Mouse (Mus musculus) ES-Bruce4 (cell line): Measurements from ENCODE around the gene Fam169b. TPM values are rescaled to one million over a fixed set of nuclear protein-coding genes. Genes with fewer than 3 reads are reported as not detected.
"Not testable (repeated sequence)": the region's sequence is repeated elsewhere in the genome, so short reads cannot be mapped to it uniquely, and the experiment has no call there.

Experiments used
- H3K27ac ChIP-seq: 2 replicates; pipeline ENCODE4 v1.5.1; 2012; ENCODE audit warnings: low read length, inconsistent platforms; ENCODE audit not compliant: insufficient read depth
- H3K27me3 ChIP-seq: 2 replicates; pipeline ENCODE4 v1.6.1; 2012; ENCODE audit warnings: mild to moderate bottlenecking, low read length, inconsistent platforms; ENCODE audit not compliant: control insufficient read depth, poor library complexity, insufficient read depth, severe bottlenecking
- H3K36me3 ChIP-seq: 2 replicates; pipeline ENCODE4 v1.6.1; 2012; ENCODE audit warnings: inconsistent platforms, mild to moderate bottlenecking, low read length, moderate library complexity; ENCODE audit not compliant: control insufficient read depth, poor library complexity, insufficient read depth, severe bottlenecking
- H3K4me1 ChIP-seq: one replicate; pipeline ENCODE4 v1.8.1; 2011; ENCODE audit warnings: low read length; ENCODE audit not compliant: control insufficient read depth, insufficient read depth
- H3K4me3 ChIP-seq: 2 replicates; pipeline ENCODE4 v1.5.1; 2011; ENCODE audit warnings: low read depth, mild to moderate bottlenecking, low read length
- H3K9ac ChIP-seq: 2 replicates; pipeline ENCODE4 v1.6.1; 2012; ENCODE audit warnings: low read depth, mild to moderate bottlenecking, inconsistent platforms; ENCODE audit not compliant: poor library complexity, severe bottlenecking
- H3K9me3 ChIP-seq: replicated peaks from 2 replicates; pipeline ENCODE4 v1.6.1; 2012; ENCODE audit warnings: mild to moderate bottlenecking, low read length, inconsistent platforms; ENCODE audit not compliant: control insufficient read depth, poor library complexity, insufficient read depth, severe bottlenecking
- CTCF ChIP-seq: IDR thresholded peaks from one replicate; pipeline ENCODE4 v1.8.1; 2011; ENCODE audit warnings: low read depth, low read length
- EP300 ChIP-seq: IDR thresholded peaks from 2 replicates; pipeline ENCODE4 v1.6.1; 2011; ENCODE audit warnings: low read depth, low read length; ENCODE audit not compliant: insufficient read depth
- POLR2A ChIP-seq: IDR thresholded peaks from one replicate; pipeline ENCODE4 v1.8.1; 2011; ENCODE audit warnings: low read length; ENCODE audit not compliant: insufficient read depth
- polyA plus RNA-seq: library from polyadenylated mRNA; stranded (reverse); fragments of >200 nt; gene quantifications from 2 replicates; pipeline ENCODE4 v1.2.4, GENCODE M21; 2011; ENCODE audit warnings: low read depth; ENCODE audit not compliant: missing spikeins, insufficient read depth, insufficient read length

Gene Fam169b
- polyA plus RNA-seq, 1 experiment: 7.5 TPM

GRCm38 (mm10) chr7:68280352-68280869 is 6.8 kb downstream of the Fam169b start:
- Histone ChIP-seq H3K9ac (no peak overlapping the region), H3K36me3 (no peaks in the 10 kb centered on the region), H3K4me3 (no peak overlapping the region), H3K27me3 (no peaks in the 10 kb centered on the region), H3K4me1 (peaks cover 3% of the 10 kb centered on the region), H3K27ac (no peak overlapping the region), H3K9me3 (no peaks in the 10 kb centered on the region)
- TF ChIP-seq CTCF: no peak
- no peak for TF ChIP-seq EP300
- TF ChIP-seq POLR2A: no peak

GRCm38 (mm10) chr7:68281341-68281740 is 7.7 kb downstream of the Fam169b start:
- Histone ChIP-seq H3K9me3 (no peaks in the 10 kb centered on the region), H3K27ac (no peak overlapping the region), H3K9ac (no peak overlapping the region), H3K4me3 (no peak overlapping the region), H3K27me3 (no peaks in the 10 kb centered on the region), H3K4me1 (peaks cover 3% of the 10 kb centered on the region), H3K36me3 (no peaks in the 10 kb centered on the region)
- TF ChIP-seq EP300 (no peak), CTCF (no peak), POLR2A (no peak)

- Histone ChIP-seq H3K4me3 (no peak overlapping the region), H3K36me3 (no peaks in the 10 kb centered on the region), H3K27ac (no peak overlapping the region), H3K9me3 (no peaks in the 10 kb centered on the region), H3K9ac (no peak overlapping the region), H3K27me3 (no peaks in the 10 kb centered on the region), H3K4me1 (peaks cover 3% of the 10 kb centered on the region)
- TF ChIP-seq EP300 (no peak), POLR2A (no peak), CTCF (no peak)
Measured at GRCm38 (mm10) chr7:68282304-68283132, 8.9 kb downstream of the Fam169b start.

- not testable (repeated sequence) for H3K4me3 ChIP-seq, H3K27me3 ChIP-seq, H3K9me3 ChIP-seq, H3K27ac ChIP-seq, H3K9ac ChIP-seq, H3K4me1 ChIP-seq, H3K36me3 ChIP-seq
Measured at GRCm38 (mm10) chr7:68283133-68283520, 9.5 kb downstream of the Fam169b start.

- Histone ChIP-seq H3K36me3 (no peaks in the 10 kb centered on the region), H3K27me3 (no peaks in the 10 kb centered on the region), H3K4me1 (peaks cover 3% of the 10 kb centered on the region), H3K9ac (no peak overlapping the region), H3K27ac (no peak overlapping the region), H3K4me3 (no peak overlapping the region), H3K9me3 (no peaks in the 10 kb centered on the region)
- no peak for TF ChIP-seq CTCF
- no peak for TF ChIP-seq EP300
- TF ChIP-seq POLR2A: no peak
Measured at GRCm38 (mm10) chr7:68283776-68284175, 10.1 kb downstream of the Fam169b start.

GRCm38 (mm10) chr7:68285851-68286298 is 12.2 kb downstream of the Fam169b start:
- TF ChIP-seq POLR2A: no peak
- TF ChIP-seq CTCF: no peak
- no peak for TF ChIP-seq EP300
- Histone ChIP-seq H3K9me3 (no peaks in the 10 kb centered on the region), H3K4me3 (no peak overlapping the region), H3K27ac (no peak overlapping the region), H3K9ac (no peak overlapping the region), H3K4me1 (peaks cover 3% of the 10 kb centered on the region), H3K36me3 (no peaks in the 10 kb centered on the region), H3K27me3 (no peaks in the 10 kb centered on the region)
